Mouse (Mus musculus): ENCODE measurements at regions not wholly inside any gene's neighbourhood (a gene's known extent, or its start where the extent isn't known, plus 50 kb on each side); places are given as distances from the start of the nearest gene placed in this dataset.
A peak's percentile ranks its signal among the peaks of the same experiment; 100 is the strongest.

DNA sequence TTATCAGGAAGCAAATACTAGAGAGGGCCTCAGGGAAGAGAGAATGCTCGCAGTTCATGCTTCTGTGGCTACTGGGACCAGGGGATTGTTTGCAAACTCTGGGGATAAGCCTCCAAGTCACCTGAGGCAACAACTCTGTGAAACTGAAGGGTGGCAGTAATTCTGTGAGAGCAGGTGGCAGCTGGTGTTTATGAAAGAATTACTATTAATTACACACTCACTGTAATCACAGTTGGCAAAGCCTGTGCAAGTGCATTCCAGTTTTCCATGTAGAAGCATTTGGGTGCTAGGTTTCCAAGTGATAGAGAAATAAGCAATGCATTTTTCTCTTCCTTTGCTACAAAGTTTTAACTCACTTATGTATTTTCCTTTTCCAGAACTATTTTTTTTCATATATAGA, 578.5 kb downstream of the Ets1 start:
- DNase-seq (ENCODE audit: low spot score) = no peak

GRCm38 (mm10) chr9:33220981-33221380, 585.0 kb downstream of the Ets1 start:
- DNase-seq (ENCODE audit: low spot score) = no peak

GRCm38 (mm10) chr9:33222066-33222805, 586.2 kb downstream of the Ets1 start:
- DNase-seq (ENCODE audit: low spot score) = no peak

DNA sequence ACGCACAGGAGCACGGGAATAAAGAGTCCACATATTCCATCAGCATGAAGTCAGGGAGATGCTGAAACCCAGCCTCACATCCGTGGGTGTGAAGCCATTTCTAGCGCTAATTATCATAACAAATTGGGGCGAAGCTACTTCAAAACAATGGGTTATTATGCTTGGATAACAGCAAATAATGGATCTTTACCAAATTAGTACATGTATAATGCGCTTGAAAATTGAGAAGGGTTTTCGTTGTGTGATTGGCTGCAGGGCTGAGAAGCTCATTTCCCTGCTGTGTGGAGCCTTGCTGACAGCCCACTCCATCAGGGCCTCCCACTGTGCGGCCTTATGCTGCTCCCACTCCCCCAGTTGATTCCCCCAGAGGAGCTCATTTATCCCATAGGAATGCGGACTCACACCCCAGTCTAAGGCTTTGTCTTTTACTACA, 597.7 kb downstream of the Ets1 start:
- DNase-seq (ENCODE audit: low spot score) = no peak

DNA sequence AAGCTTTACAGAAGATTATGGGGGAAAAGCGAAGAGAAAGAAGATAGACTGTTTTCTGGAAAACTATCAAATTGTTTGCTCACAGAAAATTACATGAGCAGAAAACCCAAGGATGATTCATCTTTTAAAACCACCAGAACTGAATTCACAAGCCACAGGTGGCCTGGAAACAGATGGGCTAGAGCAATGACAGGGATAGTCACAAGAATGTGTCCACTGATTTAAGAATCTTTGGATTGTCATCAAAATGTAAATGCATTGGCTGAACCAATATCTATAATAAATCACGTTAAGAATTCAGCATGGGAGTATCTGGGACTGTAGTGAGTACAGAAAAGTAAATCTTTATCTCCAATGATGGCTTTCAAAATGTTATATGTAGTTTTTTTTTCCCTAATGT, 602.2 kb downstream of the Ets1 start:
- no peak for DNase-seq (ENCODE audit: low spot score)

- DNase-seq (ENCODE audit: low spot score) = no peak
Measured at GRCm38 (mm10) chr9:33238846-33239245, 602.8 kb downstream of the Ets1 start.

- DNase-seq (ENCODE audit: low spot score) = no peak
Measured at GRCm38 (mm10) chr9:33240506-33240905, 604.5 kb downstream of the Ets1 start.

DNA sequence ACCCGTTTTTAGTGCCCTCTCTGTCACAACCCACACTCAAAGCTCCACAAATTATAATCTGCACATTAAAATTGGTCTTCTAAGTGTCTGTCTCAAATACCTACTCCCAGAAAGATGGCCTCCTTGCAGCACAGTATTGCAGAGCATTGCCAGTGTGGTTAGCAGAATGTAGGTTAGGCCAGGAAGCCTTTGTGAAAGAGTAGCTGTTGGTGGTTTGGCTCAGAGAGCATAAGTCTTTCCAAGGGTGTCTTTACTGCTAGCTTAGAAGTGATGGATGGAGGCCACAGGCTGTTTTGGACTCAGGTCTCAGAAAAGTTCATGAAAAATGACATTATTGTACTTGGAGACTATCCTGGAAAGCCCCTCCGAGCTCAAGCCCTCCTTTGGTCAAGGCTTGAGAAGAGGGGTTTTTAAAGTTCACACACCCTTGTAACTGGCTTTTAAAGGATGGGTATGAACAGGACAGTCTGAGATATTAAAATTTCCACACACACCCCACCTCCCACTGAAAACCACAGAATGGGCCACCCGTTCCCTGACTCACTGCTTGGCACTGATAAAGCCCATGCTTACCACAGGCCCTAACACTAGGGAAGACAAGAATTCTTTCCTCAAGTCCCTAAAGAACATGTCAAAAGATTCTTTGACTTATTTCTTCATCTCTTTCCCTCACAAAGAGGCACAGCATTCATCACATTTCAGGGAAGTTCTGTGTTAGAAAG, 605.1 kb downstream of the Ets1 start:
- no peak for DNase-seq (ENCODE audit: low spot score)

- no peak for DNase-seq (ENCODE audit: low spot score)
Measured at GRCm38 (mm10) chr9:33246932-33247331, 610.9 kb downstream of the Ets1 start.

DNA sequence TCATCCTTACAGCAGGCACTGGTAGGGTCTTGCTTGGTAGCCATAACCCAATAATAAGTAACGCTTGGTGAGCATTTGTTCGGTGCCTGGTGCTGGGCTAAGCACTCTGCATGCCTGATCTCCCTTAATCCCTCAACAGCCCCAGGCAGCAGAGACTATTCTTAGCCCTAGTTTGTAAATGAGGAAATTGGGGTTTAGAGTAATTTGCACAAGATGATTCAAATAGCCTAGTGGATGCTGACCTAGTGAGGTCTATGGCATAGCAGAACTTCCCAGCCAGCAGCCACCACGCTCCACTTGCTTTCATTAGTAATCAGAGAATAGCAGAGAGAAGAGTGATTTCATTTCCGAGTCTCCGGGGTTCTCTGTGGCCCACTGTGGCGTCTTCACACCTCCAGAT, 622.2 kb downstream of the Ets1 start:
- DNase-seq (ENCODE audit: low spot score) = no peak

DNA sequence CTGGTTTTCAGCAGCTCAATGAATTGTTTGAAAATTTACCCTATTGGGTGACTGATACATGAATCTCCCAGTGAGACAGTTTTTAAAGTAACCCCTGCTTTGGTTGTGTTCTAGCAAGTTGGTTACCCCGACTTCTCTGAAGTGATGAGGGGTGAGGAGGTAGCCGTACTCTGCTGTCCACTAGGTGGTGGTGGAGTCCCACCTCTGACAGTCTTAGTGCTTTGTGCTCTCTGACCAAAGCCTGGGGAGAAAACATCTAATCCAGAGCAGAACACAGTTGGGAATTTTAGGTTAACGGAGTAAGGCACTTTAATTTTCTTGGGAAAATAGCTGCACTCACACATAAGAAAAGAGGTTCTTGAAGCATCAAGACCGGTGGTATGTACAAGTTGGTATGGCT, 624.1 kb downstream of the Ets1 start:
- DNase-seq (ENCODE audit: low spot score) = peak; percentile 8

GRCm38 (mm10) chr9:33289381-33289780, 653.4 kb downstream of the Ets1 start:
- no peak for DNase-seq (ENCODE audit: low spot score)

DNA sequence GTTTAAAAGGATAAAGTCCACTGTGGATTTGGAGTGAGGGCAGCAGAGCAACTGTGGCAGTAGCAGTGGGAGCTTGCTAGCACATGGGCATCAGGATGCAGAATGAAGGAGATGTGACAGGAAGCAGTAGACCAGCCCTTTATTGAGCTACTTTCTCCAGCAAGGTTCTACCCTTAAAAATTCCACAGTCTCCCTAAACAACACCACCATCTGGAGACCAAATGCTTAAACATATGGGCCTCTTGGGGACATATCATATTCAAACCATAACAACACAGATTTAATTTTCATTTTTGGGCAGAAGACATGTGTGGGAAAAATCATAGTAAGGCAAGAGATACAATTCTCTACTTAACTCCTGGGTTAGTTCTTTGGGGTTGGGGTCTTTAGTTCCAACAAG, 656.1 kb downstream of the Ets1 start:
- DNase-seq (ENCODE audit: low spot score) = no peak

DNA sequence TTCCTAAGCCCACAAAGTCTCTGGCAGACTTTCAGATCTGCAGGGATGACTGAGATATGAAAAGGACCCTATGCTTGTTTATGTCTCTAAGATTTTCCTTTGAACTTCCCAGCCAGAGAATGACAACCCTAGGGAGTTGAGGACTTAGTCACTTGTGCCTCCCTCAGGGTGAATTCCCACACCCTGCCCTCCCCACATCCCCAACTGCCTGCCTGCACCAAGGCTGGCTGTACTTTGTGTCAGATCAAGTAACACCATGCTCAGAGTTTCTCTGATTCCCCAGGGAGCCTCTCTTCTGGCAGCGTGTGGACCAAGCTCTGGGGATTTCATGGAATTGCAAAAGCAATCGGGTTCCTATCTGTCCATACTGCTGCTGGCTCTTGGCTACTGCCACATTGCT, 659.9 kb downstream of the Ets1 start:
- DNase-seq (ENCODE audit: low spot score) = no peak

DNA sequence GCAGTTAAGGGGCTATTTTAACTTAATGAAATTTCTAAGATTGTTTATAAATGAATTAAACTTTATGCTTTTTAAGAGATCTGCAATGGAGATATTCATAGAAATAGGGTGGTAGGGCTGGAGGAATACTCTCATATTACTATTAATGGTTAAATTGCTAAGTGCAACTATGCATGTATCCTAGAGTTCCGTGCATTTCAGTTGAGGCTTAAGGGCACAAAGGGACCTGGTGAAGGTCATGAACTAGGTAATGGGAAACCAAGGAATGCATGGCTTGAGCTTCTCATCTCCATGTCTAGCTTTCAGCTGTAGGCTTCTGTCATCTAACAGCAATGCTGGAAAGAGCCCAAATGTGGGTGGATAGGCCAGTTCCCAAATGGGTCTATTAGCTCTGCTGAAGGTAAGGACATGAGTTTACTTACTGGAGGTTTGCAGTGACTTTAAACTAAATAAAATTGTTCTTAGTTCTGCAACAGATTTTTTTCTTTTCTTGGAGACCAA, 683.6 kb downstream of the Ets1 start:
- DNase-seq (ENCODE audit: low spot score) = no peak

DNA sequence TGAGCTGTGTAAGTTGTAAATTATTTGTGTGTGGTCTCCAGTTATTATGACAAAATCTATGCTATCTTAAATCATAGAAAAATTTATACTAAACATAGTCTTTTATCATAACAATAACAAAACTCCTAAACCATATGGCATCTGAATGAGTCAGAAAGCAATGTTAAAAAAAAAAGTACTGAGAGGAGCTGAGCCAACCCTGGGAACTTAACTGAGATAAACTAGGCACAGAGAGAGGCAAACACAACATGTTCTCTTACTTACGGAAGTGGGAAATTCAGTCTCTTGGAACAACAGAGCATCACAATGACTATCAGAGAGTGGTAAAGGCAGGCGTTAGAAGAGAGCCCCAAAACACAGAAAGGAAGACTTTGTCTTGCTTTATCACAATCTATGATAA, 691.7 kb downstream of the Ets1 start:
- no peak for DNase-seq (ENCODE audit: low spot score)

DNA sequence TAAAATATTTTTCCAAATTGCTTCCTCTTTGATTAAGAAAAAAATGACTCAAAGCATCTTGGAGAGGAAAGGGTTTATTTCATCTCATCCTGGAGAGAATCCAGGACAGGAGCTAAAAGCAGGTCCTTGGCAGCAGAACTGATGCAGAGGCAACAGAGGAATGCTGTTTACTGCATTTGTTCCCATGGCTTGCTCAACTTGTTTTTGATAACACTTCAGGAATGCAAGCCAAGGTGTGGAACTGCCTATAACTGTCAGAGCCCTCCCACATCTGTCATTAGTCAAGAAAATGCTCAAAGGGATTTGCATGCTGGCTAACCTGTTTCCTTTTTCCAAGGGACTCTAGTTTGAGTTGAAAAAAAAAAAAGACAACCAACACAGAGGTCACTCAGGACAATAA, 714.2 kb downstream of the Ets1 start:
- no peak for DNase-seq (ENCODE audit: low spot score)

GRCm38 (mm10) chr9:33356621-33357020, 720.6 kb downstream of the Ets1 start:
- DNase-seq (ENCODE audit: low spot score) = no peak

GRCm38 (mm10) chr9:33360966-33361365, 724.9 kb downstream of the Ets1 start:
- no peak for DNase-seq (ENCODE audit: low spot score)

GRCm38 (mm10) chr9:33389170-33389569, 753.1 kb downstream of the Ets1 start:
- DNase-seq (ENCODE audit: low spot score) = no peak

GRCm38 (mm10) chr9:33404691-33405090, 768.7 kb downstream of the Ets1 start:
- no peak for DNase-seq (ENCODE audit: low spot score)

- no peak for DNase-seq (ENCODE audit: low spot score)
Measured at GRCm38 (mm10) chr9:33407517-33407916, 771.5 kb downstream of the Ets1 start.

DNA sequence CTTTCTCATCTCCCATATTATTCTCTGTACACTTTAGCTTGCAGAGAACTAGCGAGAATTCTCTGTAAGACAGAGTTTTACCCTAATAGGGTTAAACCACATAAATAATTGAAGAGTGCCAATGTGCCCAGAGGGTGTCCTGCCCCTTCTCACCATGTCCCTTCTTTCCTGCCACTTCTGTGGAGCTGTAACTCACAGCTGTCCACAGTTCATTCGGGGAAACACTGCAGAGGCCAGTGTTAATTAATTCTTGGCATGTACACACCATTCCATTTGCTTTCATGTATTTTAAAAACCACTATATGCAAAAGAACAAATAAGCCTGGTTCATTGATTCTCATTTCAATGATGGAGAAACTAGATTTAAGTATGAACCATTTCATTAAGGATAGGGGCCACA, 787.8 kb downstream of the Ets1 start:
- no peak for DNase-seq (ENCODE audit: low spot score)

DNA sequence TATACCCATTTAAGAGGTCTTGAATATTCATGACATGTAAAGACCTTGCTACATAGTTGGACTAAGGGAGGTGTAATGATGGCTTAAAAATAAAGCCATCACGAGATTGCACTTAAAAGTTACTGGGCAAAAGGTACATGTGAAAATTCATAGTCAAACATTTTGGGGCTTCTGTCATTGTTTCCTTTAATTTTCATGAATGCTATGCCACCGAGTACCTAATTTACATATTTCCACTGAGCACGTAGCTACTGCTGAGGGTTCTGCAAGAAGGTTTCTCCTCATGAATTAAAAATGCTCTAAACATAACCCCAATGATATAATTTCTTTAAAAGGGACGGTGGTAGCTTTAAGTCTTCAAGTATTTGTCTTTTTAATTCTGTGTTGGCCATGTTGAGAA, 800.4 kb downstream of the Ets1 start:
- DNase-seq (ENCODE audit: low spot score) = no peak
